Mouse (Mus musculus) liver, adult 2 months (tissue): ENCODE results near the gene Gpr4. TPM values are rescaled to one million over a fixed set of nuclear protein-coding genes. Genes with fewer than 3 reads are reported as not detected.

Experiments used
- DNase-seq: peaks from one replicate; pipeline ENCODE4 v3.0.0-alpha.2; 2011; ENCODE audit warnings: low read depth, low spot score; ENCODE audit errors: extremely low read depth
- H3K27ac ChIP-seq: fragments of 200-500 bp; replicated peaks from 2 replicates; pipeline ENCODE4 v1.5.1; 2012; ENCODE audit warnings: low read depth, mild to moderate bottlenecking, control low read depth, inconsistent platforms, low read length; ENCODE audit not compliant: insufficient read depth
- H3K27me3 ChIP-seq: fragments of 200-500 bp; 2 replicates; pipeline ENCODE4 v1.6.1; 2012; ENCODE audit warnings: mild to moderate bottlenecking, moderate library complexity, low read length, inconsistent platforms; ENCODE audit not compliant: control insufficient read depth, insufficient read depth
- H3K36me3 ChIP-seq: fragments of 200-500 bp; 2 replicates; pipeline ENCODE4 v1.6.1; 2012; ENCODE audit warnings: low read length, inconsistent platforms; ENCODE audit not compliant: control insufficient read depth, insufficient read depth
- H3K4me1 ChIP-seq: fragments of 200-500 bp; 2 replicates; pipeline ENCODE4 v1.6.1; 2011; ENCODE audit warnings: low read length; ENCODE audit not compliant: control insufficient read depth, insufficient read depth
- H3K4me3 ChIP-seq: fragments of 200-500 bp; 2 replicates; pipeline ENCODE4 v1.5.1; 2011; ENCODE audit warnings: low read depth, mild to moderate bottlenecking, control low read depth, low read length, moderate library complexity; ENCODE audit not compliant: insufficient read depth
- H3K79me2 ChIP-seq: fragments of 200-500 bp; 2 replicates; pipeline ENCODE4 v1.6.1; 2012; ENCODE audit warnings: inconsistent platforms, mild to moderate bottlenecking, low read length, moderate library complexity; ENCODE audit not compliant: control insufficient read depth, insufficient read depth
- H3K9ac ChIP-seq: fragments of 200-500 bp; 2 replicates; pipeline ENCODE4 v1.6.1; 2012; ENCODE audit warnings: low read depth, mild to moderate bottlenecking, control low read depth, inconsistent platforms, low read length
- CTCF ChIP-seq: fragments of 200-500 bp; IDR thresholded peaks from 2 replicates; pipeline ENCODE4 v1.5.1; 2011; ENCODE audit warnings: low read depth, low read length, control low read depth
- POLR2A ChIP-seq: fragments of 200-500 bp; IDR thresholded peaks from 2 replicates; pipeline ENCODE4 v1.6.1; 2011; ENCODE audit warnings: low read length, control low read depth; ENCODE audit not compliant: insufficient read depth; ENCODE audit errors: extremely low read depth
- WGBS: fragments of 180-500 bp; shearing (Covaris S2); methylation state at CpG from one replicate; pipeline ENCODE4 v1.1.7; 2018; 5-methylcytosine and 5-hydroxymethylcytosine counted together
- polyA plus RNA-seq: library from polyadenylated mRNA; depleted of rRNA; stranded (reverse); fragments of >200 nt; gene quantifications from 2 replicates; pipeline ENCODE4 v1.2.3, GENCODE M21; 2012
- total RNA-seq: library from RNA; depleted of rRNA; stranded (reverse); fragments of >200 nt; gene quantifications from 2 replicates; pipeline ENCODE4 v1.2.3, GENCODE M21; 2014

Gene Gpr4
- total and polyA plus RNA-seq, 2 experiments: 0.09 to 2.7 TPM

DNA sequence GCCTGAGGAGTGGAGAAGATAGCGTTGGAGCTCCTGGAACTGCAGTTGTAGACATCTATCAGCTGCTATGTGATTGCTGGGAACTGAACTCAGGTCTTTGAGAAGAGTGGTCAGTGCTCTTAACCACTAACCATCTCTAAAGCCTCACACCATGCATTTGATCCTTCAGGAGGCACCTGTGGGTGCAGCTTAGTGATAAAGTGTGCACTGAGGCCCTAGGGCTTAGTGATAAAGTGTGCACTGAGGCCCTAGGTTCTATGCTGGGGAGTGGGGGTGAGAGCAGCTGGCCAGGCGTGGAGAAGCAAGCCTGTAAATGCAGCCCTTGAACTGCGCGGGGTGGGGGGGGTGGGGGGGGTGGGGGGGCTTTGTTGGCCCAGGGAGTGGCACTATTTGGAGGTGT lies 27.6 kb downstream of the Gpr4 start:
- Histone ChIP-seq H3K27ac (no peak overlapping the region), H3K4me3 (no peak overlapping the region)

GRCm38 (mm10) chr7:19240905-19241463 lies 28.6 kb downstream of the Gpr4 start:
- Histone ChIP-seq H3K36me3 (peaks cover 5% of the 10 kb centered on the region), H3K4me3 (no peak overlapping the region), H3K79me2 (peaks cover 25% of the 10 kb centered on the region; the same call in 1 of the 2 replicates), H3K27ac (no peak overlapping the region), H3K9ac (no peak overlapping the region), H3K4me1 (peaks cover 8% of the 10 kb centered on the region), H3K27me3 (no peaks in the 10 kb centered on the region)
- 98% methylated on average over 8 of the region's 8 CpGs for WGBS
- no peak for TF ChIP-seq POLR2A
- TF ChIP-seq CTCF: no peak
- no peak for DNase-seq

More for the DNA sequence above, 27.6 kb downstream of the Gpr4 start:
- TF ChIP-seq POLR2A: no peak
- TF ChIP-seq CTCF: no peak
- Histone ChIP-seq H3K79me2 (peaks cover 25% of the 10 kb centered on the region; the same call in 1 of the 2 replicates), H3K9ac (no peak overlapping the region), H3K4me1 (peaks cover 12% of the 10 kb centered on the region), H3K36me3 (no peaks in the 10 kb centered on the region), H3K27me3 (no peaks in the 10 kb centered on the region)
- no peak for DNase-seq
- 81% methylated on average over 4 of the region's 4 CpGs for WGBS

- H3K27me3 ChIP-seq: no peaks in the 10 kb centered on the region
- peaks cover 24% of the 10 kb centered on the region; the same call in 1 of the 2 replicates for H3K79me2 ChIP-seq
- no peaks in the 10 kb centered on the region for H3K4me1 ChIP-seq
- H3K27ac ChIP-seq: no peak overlapping the region
- no peak for DNase-seq
- WGBS: 84% methylated on average over 1 of the region's 1 CpGs
- H3K36me3 ChIP-seq: peaks cover 6% of the 10 kb centered on the region
- H3K4me3 ChIP-seq: no peak overlapping the region
- TF ChIP-seq POLR2A: no peak
- no peak for TF ChIP-seq CTCF
- no peak overlapping the region for H3K9ac ChIP-seq
Observed at GRCm38 (mm10) chr7:19242005-19242404, 29.7 kb downstream of the Gpr4 start.

DNA sequence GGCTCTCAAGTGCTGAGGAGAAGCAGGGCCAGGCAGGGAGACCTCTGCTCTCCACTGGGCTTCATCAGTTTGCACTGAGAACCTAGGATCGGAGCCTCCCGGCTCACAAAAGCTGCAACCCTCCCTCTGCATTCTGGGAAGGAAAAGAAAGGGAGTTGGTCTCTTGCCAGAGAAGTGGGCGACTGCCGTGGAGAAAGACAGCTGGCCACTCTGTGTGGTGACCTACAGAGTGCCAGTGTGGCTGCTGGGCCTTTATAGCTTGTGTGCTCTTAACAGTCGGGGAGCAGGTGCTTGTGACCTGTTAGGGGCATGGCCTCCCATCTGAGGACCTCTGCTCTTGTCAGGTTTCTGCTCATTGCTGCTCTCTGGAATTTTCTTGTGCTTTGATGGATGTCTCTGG lies 31.5 kb downstream of the Gpr4 start:
- TF ChIP-seq CTCF: no peak
- no peak for TF ChIP-seq POLR2A
- no peak for DNase-seq
- Histone ChIP-seq H3K36me3 (peaks cover 6% of the 10 kb centered on the region), H3K4me3 (no peak overlapping the region), H3K4me1 (no peaks in the 10 kb centered on the region), H3K27ac (no peak overlapping the region), H3K9ac (no peak overlapping the region), H3K27me3 (no peaks in the 10 kb centered on the region), H3K79me2 (peaks cover 16% of the 10 kb centered on the region; the same call in 1 of the 2 replicates)
- WGBS: 55% methylated on average over 5 of the region's 5 CpGs

DNA sequence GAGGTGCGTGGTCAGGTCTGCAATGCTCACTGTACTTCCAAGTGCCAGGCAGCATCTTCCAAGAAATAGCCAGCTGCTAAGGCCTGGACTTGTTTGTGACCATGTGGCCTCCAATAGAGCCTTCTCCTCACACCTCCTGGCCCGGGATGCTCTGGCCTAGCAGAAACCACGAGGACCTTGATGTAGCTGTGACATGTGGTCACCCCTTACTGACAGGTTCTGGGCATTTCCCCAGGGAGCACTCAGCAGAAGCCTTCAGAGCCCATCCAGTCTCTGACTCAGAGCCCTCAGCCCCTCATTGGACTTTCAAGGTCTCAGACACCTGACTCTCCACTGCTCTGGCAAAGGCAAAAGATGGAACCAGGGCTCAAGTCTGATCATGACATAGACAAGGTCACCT lies 32.7 kb downstream of the Gpr4 start:
- Histone ChIP-seq H3K4me1 (no peaks in the 10 kb centered on the region), H3K4me3 (no peak overlapping the region), H3K27me3 (no peaks in the 10 kb centered on the region), H3K79me2 (peaks cover 8% of the 10 kb centered on the region; the same call in 1 of the 2 replicates), H3K27ac (no peak overlapping the region), H3K9ac (no peak overlapping the region), H3K36me3 (peaks cover 6% of the 10 kb centered on the region)
- no peak for TF ChIP-seq CTCF
- TF ChIP-seq POLR2A: no peak
- WGBS: 87% methylated on average over 3 of the region's 3 CpGs
- no peak for DNase-seq

- Histone ChIP-seq H3K27ac (no peak overlapping the region), H3K9ac (no peak overlapping the region)
Observed at GRCm38 (mm10) chr7:19246855-19247254, 34.5 kb downstream of the Gpr4 start.

More at GRCm38 (mm10) chr7:19246855-19247254, 34.5 kb downstream of the Gpr4 start:
- TF ChIP-seq CTCF (no peak), POLR2A (no peak)
- WGBS: 100% methylated on average over 1 of the region's 1 CpGs
- H3K4me3 ChIP-seq: no peak overlapping the region
- no peaks in the 10 kb centered on the region for H3K27me3 ChIP-seq
- no peak for DNase-seq
- no peaks in the 10 kb centered on the region for H3K4me1 ChIP-seq
- no peaks in the 10 kb centered on the region; the same call in 1 of the 2 replicates for H3K79me2 ChIP-seq
- peaks cover 6% of the 10 kb centered on the region for H3K36me3 ChIP-seq
